Mouse (Mus musculus): ENCODE measurements around the gene Atg9a. TPM values are rescaled to one million over a fixed set of nuclear protein-coding genes. Genes with fewer than 3 reads are reported as not detected.
A peak's percentile ranks its signal among the peaks of the same experiment; 100 is the strongest.

The Atg9a gene
- total RNA-seq, 4 experiments from 2014 or later: 97.6 to 119 (median 105) TPM

GRCm38 (mm10) chr1:75216797-75217585, 25.0 kb upstream of the Atg9a start:
- peak in 1 of 2 experiments; percentile 12 for DNase-seq (ENCODE audit: low spot score in 2 of 2)

- peak in 1 of 2 experiments; percentile 23 for DNase-seq (ENCODE audit: low spot score in 2 of 2)
These were observed 23.8 kb upstream of the Atg9a start for GRCm38 (mm10) chr1:75215785-75216184.

- peak; percentile 76 to 81 for DNase-seq (ENCODE audit: low spot score in 2 of 2)
These were observed 22.9 kb upstream of the Atg9a start for GRCm38 (mm10) chr1:75214886-75215285.

GRCm38 (mm10) chr1:75214442-75214841, 22.4 kb upstream of the Atg9a start:
- DNase-seq (ENCODE audit: low spot score in 2 of 2): peak in 1 of 2 experiments; percentile 23

- DNase-seq (ENCODE audit: low spot score in 2 of 2): no peak
These were observed 21.1 kb upstream of the Atg9a start for GRCm38 (mm10) chr1:75213096-75213495.

- DNase-seq (ENCODE audit: low spot score in 2 of 2): no peak
These were observed 20.5 kb upstream of the Atg9a start for GRCm38 (mm10) chr1:75212542-75212941.

- DNase-seq (ENCODE audit: low spot score in 2 of 2): no peak
These were observed 19.2 kb upstream of the Atg9a start for GRCm38 (mm10) chr1:75211141-75211708.

GRCm38 (mm10) chr1:75210136-75211087, 18.4 kb upstream of the Atg9a start, which contains the start of the genes Glb1l and Stk16:
Gene Glb1l, minus strand, starts transcription at chr1:75210813.
Gene Stk16, plus strand, starts transcription at chr1:75210838.
- DNase-seq (ENCODE audit: low spot score in 2 of 2): peak; percentile 95 to 96

GRCm38 (mm10) chr1:75208967-75209678, 17.1 kb upstream of the Atg9a start:
- no peak for DNase-seq (ENCODE audit: low spot score in 2 of 2)

GRCm38 (mm10) chr1:75201236-75201635, 9.2 kb upstream of the Atg9a start:
- no peak for DNase-seq (ENCODE audit: low spot score in 2 of 2)

- peak in 1 of 2 experiments; percentile 16 for DNase-seq (ENCODE audit: low spot score in 2 of 2)
These were observed 456 bp upstream of the Atg9a start for GRCm38 (mm10) chr1:75192452-75192851.

GRCm38 (mm10) chr1:75191258-75191621, 756 bp downstream of the Atg9a start:
- peak in 1 of 2 experiments; percentile 15 for DNase-seq (ENCODE audit: low spot score in 2 of 2)

GRCm38 (mm10) chr1:75190577-75190976, 1.4 kb downstream of the Atg9a start:
- no peak for DNase-seq (ENCODE audit: low spot score in 2 of 2)

GRCm38 (mm10) chr1:75187914-75188483, 4.0 kb downstream of the Atg9a start:
- no peak for DNase-seq (ENCODE audit: low spot score in 2 of 2)

GRCm38 (mm10) chr1:75187126-75187525, 4.9 kb downstream of the Atg9a start:
- no peak for DNase-seq (ENCODE audit: low spot score in 2 of 2)

- no peak for DNase-seq (ENCODE audit: low spot score in 2 of 2)
These were observed 6.5 kb downstream of the Atg9a start for GRCm38 (mm10) chr1:75185495-75185894.

- no peak for DNase-seq (ENCODE audit: low spot score in 2 of 2)
These were observed 9.8 kb downstream of the Atg9a start for GRCm38 (mm10) chr1:75182160-75182559.

- DNase-seq (ENCODE audit: low spot score in 2 of 2): no peak
These were observed 10.6 kb downstream of the Atg9a start for GRCm38 (mm10) chr1:75181377-75181870.

GRCm38 (mm10) chr1:75180741-75181140, 11.3 kb downstream of the Atg9a start:
- no peak for DNase-seq (ENCODE audit: low spot score in 2 of 2)

- peak; percentile 92 to 95 for DNase-seq (ENCODE audit: low spot score in 2 of 2)
These were observed 11.8 kb downstream of the Atg9a start, which contains the start of gene Abcb6 for GRCm38 (mm10) chr1:75180105-75180590. Gene Abcb6, minus strand, starts transcription at chr1:75180392.
